Mouse (Mus musculus): Measurements from ENCODE around the gene Cdh23. TPM values are rescaled to one million over a fixed set of nuclear protein-coding genes. Genes with fewer than 3 reads are reported as not detected.
"Not testable (repeated sequence)": the region's sequence is repeated elsewhere in the genome, so short reads cannot be mapped to it uniquely, and the experiment has no call there.

The Cdh23 gene
- polyA plus RNA-seq, 1 experiment from 2014 or later, result 2.7 TPM

- Histone ChIP-seq H3K27me3 (replicated peaks; ENCODE audit: control insufficient read depth, insufficient read depth, low read length) (no peaks in the 10 kb centered on the region), H3K9ac (replicated peaks; ENCODE audit: low read depth, low read length) (no peak overlapping the region), H3K4me3 (replicated peaks; ENCODE audit: low read length) (no peak overlapping the region), H3K4me2 (ENCODE audit: low read length) (no peak overlapping the region), H3K36me3 (ENCODE audit: control insufficient read depth, insufficient read depth) (peaks cover 17% of the 10 kb centered on the region), H3K27ac (ENCODE audit: low read length) (no peak overlapping the region), H3K9me3 (ENCODE audit: control insufficient read depth, low read length) (no peaks in the 10 kb centered on the region; the same call in 1 of the 2 replicates), H3K4me1 (replicated peaks; ENCODE audit: control insufficient read depth, insufficient read depth, low read length) (peaks cover 10% of the 10 kb centered on the region)
- WGBS, result 93% methylated on average over 2 of the region's 2 CpGs
- ATAC-seq, result no peak
Measured at GRCm38 (mm10) chr10:60718491-60718890, 22.2 kb upstream of the Cdh23 start.

- Histone ChIP-seq H3K9ac (replicated peaks; ENCODE audit: low read depth, low read length) (no peak overlapping the region), H3K27ac (ENCODE audit: low read length) (no peak overlapping the region), H3K36me3 (ENCODE audit: control insufficient read depth, insufficient read depth) (peaks cover 17% of the 10 kb centered on the region), H3K4me2 (ENCODE audit: low read length) (no peak overlapping the region), H3K4me3 (replicated peaks; ENCODE audit: low read length) (no peak overlapping the region), H3K4me1 (replicated peaks; ENCODE audit: control insufficient read depth, insufficient read depth, low read length) (peaks cover 5% of the 10 kb centered on the region), H3K9me3 (ENCODE audit: control insufficient read depth, low read length) (no peaks in the 10 kb centered on the region; the same call in 1 of the 2 replicates), H3K27me3 (replicated peaks; ENCODE audit: control insufficient read depth, insufficient read depth, low read length) (no peaks in the 10 kb centered on the region)
- ATAC-seq, result no peak
- WGBS, result 93% methylated on average over 3 of the region's 3 CpGs
Measured at GRCm38 (mm10) chr10:60716449-60716848, 20.2 kb upstream of the Cdh23 start.

GRCm38 (mm10) chr10:60712299-60712698 is 16.0 kb upstream of the Cdh23 start:
- not testable (repeated sequence) for H3K4me2 ChIP-seq (ENCODE audit: low read length); H3K4me1 ChIP-seq (replicated peaks; ENCODE audit: control insufficient read depth, insufficient read depth, low read length); H3K27me3 ChIP-seq (replicated peaks; ENCODE audit: control insufficient read depth, insufficient read depth, low read length); H3K9ac ChIP-seq (replicated peaks; ENCODE audit: low read depth, low read length); H3K4me3 ChIP-seq (replicated peaks; ENCODE audit: low read length); H3K27ac ChIP-seq (ENCODE audit: low read length); H3K9me3 ChIP-seq (ENCODE audit: control insufficient read depth, low read length); ATAC-seq
- WGBS, result 57% methylated on average over 8 of the region's 8 CpGs
- H3K36me3 ChIP-seq (ENCODE audit: control insufficient read depth, insufficient read depth), result peaks cover 17% of the 10 kb centered on the region

DNA sequence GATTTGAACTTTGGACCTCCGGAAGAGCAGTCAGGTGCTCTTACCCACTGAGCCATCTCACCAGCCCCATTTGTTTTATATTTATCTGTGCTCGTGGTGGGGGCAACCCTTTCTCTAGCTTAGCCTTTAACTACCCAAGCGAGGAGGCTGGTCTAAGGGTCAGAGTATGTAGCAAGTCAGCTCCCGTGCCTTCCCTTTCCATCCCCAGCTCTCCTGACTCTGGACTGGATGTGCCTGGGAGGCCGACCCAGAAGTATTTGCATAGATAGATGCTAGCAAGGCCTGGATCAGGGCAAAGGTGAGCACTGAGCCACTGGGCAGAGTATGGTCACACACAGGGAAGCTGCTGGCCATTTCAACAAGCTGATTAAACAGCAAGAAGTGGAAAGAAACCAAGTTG is 12.5 kb upstream of the Cdh23 start:
- peaks cover under 1% of the 10 kb centered on the region; the same call in 1 of the 2 replicates for H3K36me3 ChIP-seq (ENCODE audit: control insufficient read depth, insufficient read depth)
- H3K9ac ChIP-seq (replicated peaks; ENCODE audit: low read depth, low read length), result no peak overlapping the region
- H3K9me3 ChIP-seq (ENCODE audit: control insufficient read depth, low read length), result no peaks in the 10 kb centered on the region; the same call in 1 of the 2 replicates
- no peak overlapping the region for H3K4me2 ChIP-seq (ENCODE audit: low read length)
- H3K4me3 ChIP-seq (replicated peaks; ENCODE audit: low read length), result no peak overlapping the region
- ATAC-seq, result no peak
- WGBS, result 87% methylated on average over 5 of the region's 5 CpGs
- no peak overlapping the region for H3K27ac ChIP-seq (ENCODE audit: low read length)
- no peaks in the 10 kb centered on the region for H3K27me3 ChIP-seq (replicated peaks; ENCODE audit: control insufficient read depth, insufficient read depth, low read length)
- no peaks in the 10 kb centered on the region for H3K4me1 ChIP-seq (replicated peaks; ENCODE audit: control insufficient read depth, insufficient read depth, low read length)

DNA sequence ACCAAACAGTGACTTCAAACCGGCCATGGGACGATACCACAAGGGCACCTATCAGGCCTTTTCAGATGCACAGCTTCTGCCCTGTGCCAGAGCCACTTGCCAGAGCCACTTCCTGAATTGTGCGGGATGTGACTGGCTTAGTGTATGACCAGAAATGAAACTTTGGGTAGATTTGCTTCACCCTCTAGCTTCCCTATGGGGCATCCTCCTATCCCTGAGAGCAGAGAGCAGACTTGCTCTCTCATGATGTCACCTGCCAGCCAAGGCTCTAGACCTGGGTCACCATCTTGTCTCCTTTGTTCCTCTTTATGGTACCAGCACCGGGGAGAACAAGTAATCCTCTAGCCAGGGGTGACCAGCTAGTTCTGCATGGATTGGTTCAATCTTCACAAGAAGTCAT is 10.0 kb upstream of the Cdh23 start:
- WGBS, result 88% methylated on average over 4 of the region's 4 CpGs
- Histone ChIP-seq H3K27ac (ENCODE audit: low read length) (no peak overlapping the region), H3K4me1 (replicated peaks; ENCODE audit: control insufficient read depth, insufficient read depth, low read length) (no peaks in the 10 kb centered on the region), H3K4me3 (replicated peaks; ENCODE audit: low read length) (no peak overlapping the region), H3K9me3 (ENCODE audit: control insufficient read depth, low read length) (no peaks in the 10 kb centered on the region), H3K9ac (replicated peaks; ENCODE audit: low read depth, low read length) (no peak overlapping the region), H3K36me3 (ENCODE audit: control insufficient read depth, insufficient read depth) (no peaks in the 10 kb centered on the region), H3K4me2 (ENCODE audit: low read length) (no peak overlapping the region), H3K27me3 (replicated peaks; ENCODE audit: control insufficient read depth, insufficient read depth, low read length) (no peaks in the 10 kb centered on the region)
- no peak for ATAC-seq

GRCm38 (mm10) chr10:60705134-60705533 is 8.8 kb upstream of the Cdh23 start:
- Histone ChIP-seq H3K4me3 (replicated peaks; ENCODE audit: low read length) (no peak overlapping the region), H3K36me3 (ENCODE audit: control insufficient read depth, insufficient read depth) (no peaks in the 10 kb centered on the region), H3K4me1 (replicated peaks; ENCODE audit: control insufficient read depth, insufficient read depth, low read length) (no peaks in the 10 kb centered on the region), H3K27ac (ENCODE audit: low read length) (no peak overlapping the region), H3K9me3 (ENCODE audit: control insufficient read depth, low read length) (no peaks in the 10 kb centered on the region), H3K4me2 (ENCODE audit: low read length) (no peak overlapping the region), H3K27me3 (replicated peaks; ENCODE audit: control insufficient read depth, insufficient read depth, low read length) (no peaks in the 10 kb centered on the region), H3K9ac (replicated peaks; ENCODE audit: low read depth, low read length) (no peak overlapping the region)
- no peak for ATAC-seq
- WGBS, result 68% methylated on average over 2 of the region's 2 CpGs

DNA sequence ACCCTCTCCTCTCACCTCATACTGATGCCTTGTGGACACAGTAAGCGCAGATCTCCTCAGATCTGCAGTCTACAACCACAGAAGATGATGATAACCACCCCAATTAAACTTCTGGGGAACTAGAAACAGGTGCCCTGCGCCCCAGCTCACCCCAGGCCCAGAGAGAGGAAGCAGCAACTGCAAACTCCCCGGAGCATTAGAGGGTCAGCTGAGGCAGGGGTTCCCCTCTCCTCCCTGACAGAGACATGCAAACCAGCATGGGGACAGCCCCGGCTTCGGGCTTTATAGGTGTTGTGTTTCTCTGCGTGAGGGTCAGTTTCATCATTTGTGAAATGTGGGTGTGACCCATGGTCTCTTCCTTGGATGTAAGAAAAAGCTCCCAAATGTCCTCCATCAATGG is 1.5 kb upstream of the Cdh23 start:
- no peak overlapping the region for H3K9ac ChIP-seq (replicated peaks; ENCODE audit: low read depth, low read length)
- no peaks in the 10 kb centered on the region for H3K9me3 ChIP-seq (ENCODE audit: control insufficient read depth, low read length)
- no peaks in the 10 kb centered on the region for H3K27me3 ChIP-seq (replicated peaks; ENCODE audit: control insufficient read depth, insufficient read depth, low read length)
- no peaks in the 10 kb centered on the region for H3K4me1 ChIP-seq (replicated peaks; ENCODE audit: control insufficient read depth, insufficient read depth, low read length)
- WGBS, result 85% methylated on average over 6 of the region's 6 CpGs
- no peak overlapping the region for H3K4me2 ChIP-seq (ENCODE audit: low read length)
- no peaks in the 10 kb centered on the region for H3K36me3 ChIP-seq (ENCODE audit: control insufficient read depth, insufficient read depth)
- H3K4me3 ChIP-seq (replicated peaks; ENCODE audit: low read length), result no peak overlapping the region
- H3K27ac ChIP-seq (ENCODE audit: low read length), result no peak overlapping the region
- no peak for ATAC-seq

GRCm38 (mm10) chr10:60696975-60697374 is 685 bp upstream of the Cdh23 start:
- peaks cover 4% of the 10 kb centered on the region for H3K4me1 ChIP-seq (replicated peaks; ENCODE audit: control insufficient read depth, insufficient read depth, low read length)
- H3K4me2 ChIP-seq (ENCODE audit: low read length), result no peak overlapping the region
- H3K9me3 ChIP-seq (ENCODE audit: control insufficient read depth, low read length), result no peaks in the 10 kb centered on the region
- no peak overlapping the region for H3K4me3 ChIP-seq (replicated peaks; ENCODE audit: low read length)
- H3K27me3 ChIP-seq (replicated peaks; ENCODE audit: control insufficient read depth, insufficient read depth, low read length), result no peaks in the 10 kb centered on the region
- ATAC-seq, result peak; percentile 57; the same call in 1 of the 2 replicates
- no peak overlapping the region for H3K9ac ChIP-seq (replicated peaks; ENCODE audit: low read depth, low read length)
- no peaks in the 10 kb centered on the region for H3K36me3 ChIP-seq (ENCODE audit: control insufficient read depth, insufficient read depth)
- no peak overlapping the region for H3K27ac ChIP-seq (ENCODE audit: low read length)
- WGBS, result 9% methylated on average over 5 of the region's 5 CpGs

- no peaks in the 10 kb centered on the region for H3K36me3 ChIP-seq (ENCODE audit: control insufficient read depth, insufficient read depth)
- no peak overlapping the region for H3K27ac ChIP-seq (ENCODE audit: low read length)
- 0 out of 2 replicates have a peak overlapping the region, but pooled peaks have one; percentile 12 for H3K9ac ChIP-seq (replicated peaks; ENCODE audit: low read depth, low read length)
- ATAC-seq, result peak; percentile 78
- peak overlapping the region; percentile 32 for H3K4me2 ChIP-seq (ENCODE audit: low read length)
- H3K4me1 ChIP-seq (replicated peaks; ENCODE audit: control insufficient read depth, insufficient read depth, low read length), result peaks cover 19% of the 10 kb centered on the region
- WGBS, result 29% methylated on average over 20 of the region's 20 CpGs
- H3K27me3 ChIP-seq (replicated peaks; ENCODE audit: control insufficient read depth, insufficient read depth, low read length), result peaks cover 24% of the 10 kb centered on the region
- no peak overlapping the region for H3K4me3 ChIP-seq (replicated peaks; ENCODE audit: low read length)
- no peaks in the 10 kb centered on the region for H3K9me3 ChIP-seq (ENCODE audit: control insufficient read depth, low read length)
Measured at GRCm38 (mm10) chr10:60691671-60692390, 4.5 kb downstream of the Cdh23 start.
